Mouse (Mus musculus) erythroblast, embryonic 14.5 days (primary cell): ENCODE data around the gene Tmem41a.

Experiments
- GATA1 ChIP-seq: IDR thresholded peaks from 2 replicates; pipeline ENCODE4 v1.6.1; 2012; ENCODE audit warnings: low read length, inconsistent platforms, mixed read lengths
- TAL1 ChIP-seq: IDR thresholded peaks from 3 replicates; pipeline ENCODE4 v1.6.1; 2012; ENCODE audit warnings: low read length, inconsistent platforms, mixed read lengths

GRCm38 (mm10) chr16:21987956-21988355 lies 40.6 kb upstream of the Tmem41a start:
- no peak for TF ChIP-seq TAL1
- TF ChIP-seq GATA1: no peak
